Mouse (Mus musculus) stomach, postnatal 0 days (tissue): Measurements from ENCODE around the gene Pop7. TPM values are rescaled to one million over a fixed set of nuclear protein-coding genes. Genes with fewer than 3 reads are reported as not detected.

Experiments used
- ATAC-seq: fragments of 200-750 bp; cut with Nextera tagmentation; 2 replicates; pipeline ENCODE4 v1.8.0; 2017; ENCODE audit not compliant: low FRiP score, low TSS enrichment
- DNase-seq: peaks from one replicate; pipeline ENCODE4 v3.0.0-alpha.2; 2016; ENCODE audit warnings: low spot score
- H3K27ac ChIP-seq: fragments of 300-500 bp; sonication (generic); replicated peaks from 2 replicates; pipeline ENCODE4 v1.5.1; 2014; ENCODE audit warnings: mild to moderate bottlenecking, control low read depth
- H3K27me3 ChIP-seq: fragments of 300-500 bp; sonication (generic); 2 replicates; pipeline ENCODE4 v1.6.1; 2014; ENCODE audit warnings: low read length; ENCODE audit not compliant: control insufficient read depth, insufficient read depth
- H3K36me3 ChIP-seq: fragments of 300-500 bp; sonication (generic); 2 replicates; pipeline ENCODE4 v1.6.1; 2014; ENCODE audit warnings: low read length, mixed read lengths; ENCODE audit not compliant: control insufficient read depth, insufficient read depth
- H3K4me1 ChIP-seq: fragments of 300-500 bp; sonication (generic); replicated peaks from 2 replicates; pipeline ENCODE4 v1.6.1; 2014; ENCODE audit warnings: antibody characterized with exemption; ENCODE audit not compliant: control insufficient read depth, insufficient read depth
- H3K4me2 ChIP-seq: fragments of 300-500 bp; sonication (generic); replicated peaks from 2 replicates; pipeline ENCODE4 v1.6.1; 2014; ENCODE audit warnings: low read depth, mild to moderate bottlenecking, control low read depth, moderate library complexity
- H3K4me3 ChIP-seq: fragments of 300-500 bp; sonication (generic); 2 replicates; pipeline ENCODE4 v1.5.1; 2014; ENCODE audit warnings: low read depth, low read length, control low read depth
- H3K9ac ChIP-seq: fragments of 300-500 bp; sonication (generic); 2 replicates; pipeline ENCODE4 v1.6.1; 2014; ENCODE audit warnings: mild to moderate bottlenecking, low read length, control low read depth, mixed read lengths
- H3K9me3 ChIP-seq: fragments of 300-500 bp; sonication (generic); 2 replicates; pipeline ENCODE4 v1.6.1; 2016; ENCODE audit warnings: low read length; ENCODE audit not compliant: control insufficient read depth
- CTCF ChIP-seq: IDR thresholded peaks from 2 replicates; pipeline ENCODE4 v1.5.1; 2016; ENCODE audit warnings: antibody characterized with exemption, low read depth, mild to moderate bottlenecking, moderate library complexity
- EP300 ChIP-seq: optimal IDR thresholded peaks from 2 replicates; pipeline ENCODE3; 2016; ENCODE audit warnings: antibody characterized with exemption
- WGBS: fragments of 180-500 bp; shearing (Covaris S2); extraction: QIAGEN DNeasy Blood & Tissue Kit; methylation state at CpG from one replicate; pipeline ENCODE4 v1.1.7; 2014; 5-methylcytosine and 5-hydroxymethylcytosine counted together
- microRNA-seq: library from miRNA; unstranded; fragments of <30 nt; microRNA quantifications from one replicate; pipeline ENCODE4, GENCODE M21; 2016
- polyA plus RNA-seq: library from polyadenylated mRNA; unstranded; fragments of >200 nt; fragmentation: Nextera tagmentation; extraction: Ambion mirVana; gene quantifications from 2 replicates; pipeline ENCODE4 v1.2.1, GENCODE M21; 2015

Gene Pop7
- polyA plus RNA-seq, 1 experiment from 2014 or later = 39.9 TPM

DNA sequence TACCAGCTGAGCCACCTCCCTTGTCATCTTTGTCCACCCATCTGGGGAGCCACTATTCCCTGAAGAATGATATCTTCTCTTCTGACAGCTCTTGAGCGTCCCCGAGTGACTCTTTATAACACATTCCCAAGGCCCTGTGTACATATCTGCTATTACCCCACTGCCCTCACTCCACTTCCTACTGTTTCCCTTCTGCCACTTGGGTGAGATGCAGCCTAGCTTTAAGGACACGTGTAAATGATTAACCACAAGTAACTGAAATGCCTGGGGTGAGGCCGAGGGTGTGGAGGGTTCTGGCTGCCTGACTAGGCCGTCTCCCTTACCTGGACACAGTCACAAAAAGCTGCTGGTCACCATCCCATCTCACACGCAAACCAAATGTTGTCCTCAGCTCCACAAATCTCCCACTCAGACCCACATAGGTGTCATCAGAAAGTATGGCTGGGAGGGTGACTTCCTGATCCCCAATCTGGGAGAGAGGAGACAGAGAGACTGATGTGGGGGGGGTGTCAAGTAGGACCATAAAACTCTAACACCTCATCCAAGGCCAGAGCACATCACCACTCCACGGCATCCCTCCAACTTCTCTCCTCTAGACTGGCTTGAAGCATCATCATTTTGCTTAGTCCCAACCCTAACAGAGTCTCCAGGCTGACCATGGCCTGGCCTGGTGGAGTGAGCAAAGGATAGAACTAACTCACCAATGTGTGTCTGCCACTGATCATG, 46.3 kb downstream of the Pop7 start:
- ATAC-seq = peak; percentile 95
- DNase-seq = peak; percentile 79

DNA sequence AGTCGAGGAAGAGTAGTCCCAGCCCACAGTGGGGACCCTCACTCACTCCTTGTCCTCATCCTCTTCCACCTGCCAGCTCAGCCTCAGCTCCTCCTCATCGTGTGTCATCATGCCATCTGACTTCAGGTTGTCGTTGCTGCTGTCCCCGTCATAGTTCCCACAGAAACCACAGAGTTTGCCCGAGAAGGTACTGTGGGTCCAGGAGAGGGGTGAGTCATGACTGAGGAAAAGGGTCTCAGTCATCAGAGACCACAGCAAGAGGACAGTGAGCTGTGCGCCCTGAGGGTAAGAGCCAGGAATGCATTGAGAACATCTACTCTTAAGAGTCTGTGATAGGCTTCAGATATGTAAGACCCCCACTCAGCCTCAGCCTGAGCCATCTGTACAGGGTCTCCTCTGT, 47.1 kb downstream of the Pop7 start:
- Histone ChIP-seq H3K9ac (no peak overlapping the region), H3K9me3 (no peaks in the 10 kb centered on the region), H3K4me3 (no peak overlapping the region), H3K4me2 (no peak overlapping the region), H3K36me3 (no peaks in the 10 kb centered on the region), H3K27ac (no peak overlapping the region), H3K4me1 (no peaks in the 10 kb centered on the region), H3K27me3 (no peaks in the 10 kb centered on the region)
- WGBS = 72% methylated on average over 6 of the region's 6 CpGs
- no peak for ATAC-seq
- TF ChIP-seq CTCF (no peak), EP300 (no peak)
- DNase-seq = no peak

More for the DNA sequence above, 46.3 kb downstream of the Pop7 start:
- Histone ChIP-seq H3K9me3 (no peaks in the 10 kb centered on the region), H3K4me3 (no peak overlapping the region), H3K27ac (no peak overlapping the region), H3K36me3 (no peaks in the 10 kb centered on the region), H3K4me1 (no peaks in the 10 kb centered on the region), H3K4me2 (no peak overlapping the region), H3K9ac (no peak overlapping the region), H3K27me3 (no peaks in the 10 kb centered on the region)
- WGBS = 40% methylated on average over 7 of the region's 7 CpGs
- TF ChIP-seq EP300 = no peak
- TF ChIP-seq CTCF = peak; percentile 60

Small RNA genes lying within 50 kb of the gene (microRNA-seq; reads per million reads assigned to microRNA genes)
- not detected for gene Mir6418

Other genes starting within 250 kb of the Pop7 start
- gene Ache, start 215.0 kb downstream of the Pop7 start, polyA plus RNA-seq = 10.0 and 12.2 TPM in 2 replicates
- gene Ufsp1, start 207.9 kb downstream of the Pop7 start, polyA plus RNA-seq = 11.0 and 11.4 TPM in 2 replicates
- 29.3 and 31.6 TPM in 2 replicates for gene Srrt, start 194.8 kb downstream of the Pop7 start, polyA plus RNA-seq
- gene Trip6, start 188.1 kb downstream of the Pop7 start, polyA plus RNA-seq = 46.4 and 47.9 TPM in 2 replicates
- 6.5 and 7.2 TPM in 2 replicates for gene Slc12a9, start 168.9 kb downstream of the Pop7 start, polyA plus RNA-seq
- 12.1 and 13.9 TPM in 2 replicates for gene Ephb4, start 152.4 kb downstream of the Pop7 start, polyA plus RNA-seq
- 0.79 and 0.96 TPM in 2 replicates for gene Zan, start 25.5 kb downstream of the Pop7 start, polyA plus RNA-seq
- gene Gigyf1, start 16.0 kb upstream of the Pop7 start, polyA plus RNA-seq = 5.2 and 6.0 TPM in 2 replicates
- not detected in 2 replicates for gene Epo, start 30.7 kb upstream of the Pop7 start, polyA plus RNA-seq
- gene Gnb2, start 31.0 kb upstream of the Pop7 start, polyA plus RNA-seq = 345 and 374 TPM in 2 replicates
- gene Actl6b, start 51.0 kb upstream of the Pop7 start, polyA plus RNA-seq = 2.3 and 2.7 TPM in 2 replicates
- gene Tfr2, start 67.3 kb upstream of the Pop7 start, polyA plus RNA-seq = 1.2 and 1.3 TPM in 2 replicates
- gene Mospd3, start 98.5 kb upstream of the Pop7 start, polyA plus RNA-seq = 30.8 and 34.3 TPM in 2 replicates
- gene Pcolce, start 111.3 kb upstream of the Pop7 start, polyA plus RNA-seq = 77.3 and 85.9 TPM in 2 replicates
- 0.11 and 0.16 TPM in 2 replicates for gene Fbxo24, start 126.5 kb upstream of the Pop7 start, polyA plus RNA-seq
- gene Lrch4, start 126.6 kb upstream of the Pop7 start, polyA plus RNA-seq = 22.5 and 27.0 TPM in 2 replicates
- gene Gm20605, start 126.7 kb upstream of the Pop7 start, polyA plus RNA-seq = 2.4 and 3.4 TPM in 2 replicates
- 3.7 and 4.1 TPM in 2 replicates for gene Sap25, start 138.8 kb upstream of the Pop7 start, polyA plus RNA-seq
- gene Irs3, start 143.2 kb upstream of the Pop7 start, polyA plus RNA-seq = 0.07 and 0.15 TPM in 2 replicates
- gene Agfg2, start 182.2 kb upstream of the Pop7 start, polyA plus RNA-seq = 10.4 and 12.4 TPM in 2 replicates
- gene Nyap1, start 239.1 kb upstream of the Pop7 start, polyA plus RNA-seq = 1.0 TPM in 2 replicates
- 100 and 110 TPM in 2 replicates for gene Tsc22d4, start 243.2 kb upstream of the Pop7 start, polyA plus RNA-seq